Mouse (Mus musculus) A20 (cell line): ENCODE results near the gene C730034F03Rik.

ENCODE experiments used
- DNase-seq: peaks from one replicate; pipeline ENCODE4 v3.0.0-alpha.2; 2011; ENCODE audit warnings: low read depth, low spot score

C730034F03Rik gene

GRCm38 (mm10) chr15:89431806-89432205, 2.4 kb downstream of the C730034F03Rik start:
- no peak for DNase-seq

- no peak for DNase-seq
Observed at GRCm38 (mm10) chr15:89432946-89433345, 3.6 kb downstream of the C730034F03Rik start.

- no peak for DNase-seq
Observed at GRCm38 (mm10) chr15:89434136-89434535, 4.7 kb downstream of the C730034F03Rik start.

- DNase-seq: no peak
Observed at GRCm38 (mm10) chr15:89435878-89436277, 6.5 kb downstream of the C730034F03Rik start.

- no peak for DNase-seq
Observed at GRCm38 (mm10) chr15:89442486-89443070, 13.2 kb downstream of the C730034F03Rik start.

- no peak for DNase-seq
Observed at GRCm38 (mm10) chr15:89452906-89453864, 23.8 kb downstream of the C730034F03Rik start.

- no peak for DNase-seq
Observed at GRCm38 (mm10) chr15:89453865-89454478, 24.6 kb downstream of the C730034F03Rik start, which contains the start of gene Mapk8ip2. Gene Mapk8ip2 (plus strand): TSS chr15:89453913.

GRCm38 (mm10) chr15:89454857-89455256, 25.5 kb downstream of the C730034F03Rik start:
- DNase-seq: no peak

GRCm38 (mm10) chr15:89455642-89456041, 26.3 kb downstream of the C730034F03Rik start:
- no peak for DNase-seq

- DNase-seq: no peak
Observed at GRCm38 (mm10) chr15:89458942-89459341, 29.6 kb downstream of the C730034F03Rik start.

GRCm38 (mm10) chr15:89459821-89460220, 30.4 kb downstream of the C730034F03Rik start:
- DNase-seq: no peak

GRCm38 (mm10) chr15:89460298-89460697, 30.9 kb downstream of the C730034F03Rik start:
- no peak for DNase-seq

GRCm38 (mm10) chr15:89461321-89461720, 31.9 kb downstream of the C730034F03Rik start:
- DNase-seq: no peak

- DNase-seq: no peak
Observed at GRCm38 (mm10) chr15:89462176-89462575, 32.8 kb downstream of the C730034F03Rik start.

GRCm38 (mm10) chr15:89463334-89464235, 34.2 kb downstream of the C730034F03Rik start:
- DNase-seq: peak; percentile 47

GRCm38 (mm10) chr15:89465052-89465451, 35.7 kb downstream of the C730034F03Rik start:
- DNase-seq: no peak

GRCm38 (mm10) chr15:89468577-89468976, 39.2 kb downstream of the C730034F03Rik start:
- peak; percentile 34 for DNase-seq

GRCm38 (mm10) chr15:89471476-89471875, 42.1 kb downstream of the C730034F03Rik start:
- DNase-seq: no peak

GRCm38 (mm10) chr15:89473370-89473769, 44.0 kb downstream of the C730034F03Rik start:
- DNase-seq: no peak

GRCm38 (mm10) chr15:89473921-89474320, 44.5 kb downstream of the C730034F03Rik start:
- no peak for DNase-seq
